Mouse (Mus musculus): ENCODE measurements around the gene Mturn.

The Mturn gene

DNA sequence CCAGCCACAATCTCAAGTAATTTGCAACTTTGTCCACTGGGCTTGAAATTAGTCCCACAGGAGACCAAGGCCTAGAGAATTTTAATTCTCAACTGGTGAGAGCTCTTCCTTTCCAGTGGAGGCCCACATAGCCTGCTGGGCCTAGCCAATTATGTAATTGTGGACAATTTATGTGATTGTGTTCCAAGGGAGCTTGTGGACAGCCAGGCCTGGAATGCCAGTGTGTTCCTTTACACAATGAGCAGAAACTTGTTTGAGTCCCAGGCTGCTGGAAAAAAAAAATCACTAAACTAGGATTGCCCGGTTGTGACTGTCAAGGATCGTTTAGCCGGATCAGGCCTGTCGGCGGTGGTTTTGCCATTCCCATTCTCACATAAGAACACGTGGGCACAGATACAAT, 11.9 kb downstream of the Mturn start:
- no peak for DNase-seq (ENCODE audit: low spot score in 2 of 2)

GRCm38 (mm10) chr6:54698691-54699476, 17.5 kb downstream of the Mturn start:
- no peak for DNase-seq (ENCODE audit: low spot score in 2 of 2)

GRCm38 (mm10) chr6:54699477-54700056, 18.1 kb downstream of the Mturn start:
- DNase-seq (ENCODE audit: low spot score in 2 of 2) = peak; percentile 67 to 74

DNA sequence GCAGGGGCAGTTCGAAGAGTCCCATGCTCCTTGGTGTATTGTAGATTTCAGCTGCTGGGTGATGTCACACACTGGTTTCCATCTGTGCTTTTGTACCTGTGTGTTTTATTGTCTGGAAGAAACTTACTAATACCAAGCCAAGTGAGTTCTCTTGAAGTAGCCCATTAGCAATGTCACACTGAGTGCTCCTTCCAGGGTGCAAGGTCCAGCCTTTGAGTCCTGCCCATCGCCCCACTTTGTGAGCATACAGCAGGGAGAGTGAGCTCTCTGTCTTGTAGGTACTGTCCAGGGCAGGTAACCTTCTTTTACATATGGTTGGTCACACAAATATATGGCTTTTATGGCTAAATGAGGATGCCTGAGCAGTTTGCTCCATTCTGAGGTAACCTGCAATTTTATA, 19.1 kb downstream of the Mturn start:
- no peak for DNase-seq (ENCODE audit: low spot score in 2 of 2)

DNA sequence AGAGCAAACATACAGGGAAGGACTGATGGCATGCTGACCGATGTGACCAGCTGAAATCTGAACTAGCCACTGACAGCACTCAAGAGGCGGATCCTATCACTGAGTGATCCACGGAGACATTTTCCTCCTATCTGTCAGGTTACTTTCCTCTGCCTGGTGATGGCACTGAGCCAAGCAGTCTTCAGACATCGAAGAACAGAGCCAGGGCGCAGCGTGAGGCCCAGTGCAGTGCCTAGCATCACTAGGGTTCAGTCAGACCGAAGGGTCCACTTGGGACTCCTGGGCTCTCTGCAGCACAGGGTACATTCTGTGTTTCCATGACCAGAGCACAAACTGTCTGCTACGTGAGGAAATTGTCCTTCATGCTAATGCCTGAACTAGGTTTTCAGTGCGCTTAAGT, 20.5 kb downstream of the Mturn start:
- DNase-seq (ENCODE audit: low spot score in 2 of 2) = no peak

GRCm38 (mm10) chr6:54703633-54704538, 22.5 kb downstream of the Mturn start:
- DNase-seq (ENCODE audit: low spot score in 2 of 2) = no peak

GRCm38 (mm10) chr6:54704539-54704845, 23.1 kb downstream of the Mturn start:
- DNase-seq (ENCODE audit: low spot score in 2 of 2) = no peak

DNA sequence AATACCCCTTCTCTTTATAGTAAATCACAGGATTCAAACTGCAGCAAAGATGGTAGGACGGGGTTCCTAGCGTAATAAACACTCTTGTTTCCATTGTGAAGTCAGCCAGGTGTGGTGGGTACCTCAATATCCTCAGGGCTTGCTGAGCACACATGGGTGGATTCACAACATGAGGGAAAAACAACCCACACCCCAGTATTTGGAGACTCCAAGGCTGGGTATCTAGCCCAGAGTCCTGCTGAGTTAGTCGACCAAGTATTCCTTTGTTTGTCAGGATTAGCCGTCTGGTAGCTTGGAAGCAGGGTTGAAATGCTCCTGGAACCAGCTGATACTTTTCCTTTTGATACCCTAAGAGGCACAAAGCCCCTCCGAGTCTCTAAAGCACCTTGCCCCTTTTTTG, 23.4 kb downstream of the Mturn start:
- no peak for DNase-seq (ENCODE audit: low spot score in 2 of 2)

- DNase-seq (ENCODE audit: low spot score in 2 of 2) = no peak
Observed at GRCm38 (mm10) chr6:54705387-54705909, 24.0 kb downstream of the Mturn start.

GRCm38 (mm10) chr6:54706099-54706498, 24.7 kb downstream of the Mturn start:
- no peak for DNase-seq (ENCODE audit: low spot score in 2 of 2)

GRCm38 (mm10) chr6:54706611-54707172, 25.3 kb downstream of the Mturn start:
- DNase-seq (ENCODE audit: low spot score in 2 of 2) = no peak

- DNase-seq (ENCODE audit: low spot score in 2 of 2) = no peak
Observed at GRCm38 (mm10) chr6:54708646-54709045, 27.2 kb downstream of the Mturn start.

GRCm38 (mm10) chr6:54715697-54716096, 34.3 kb downstream of the Mturn start:
- no peak for DNase-seq (ENCODE audit: low spot score in 2 of 2)

DNA sequence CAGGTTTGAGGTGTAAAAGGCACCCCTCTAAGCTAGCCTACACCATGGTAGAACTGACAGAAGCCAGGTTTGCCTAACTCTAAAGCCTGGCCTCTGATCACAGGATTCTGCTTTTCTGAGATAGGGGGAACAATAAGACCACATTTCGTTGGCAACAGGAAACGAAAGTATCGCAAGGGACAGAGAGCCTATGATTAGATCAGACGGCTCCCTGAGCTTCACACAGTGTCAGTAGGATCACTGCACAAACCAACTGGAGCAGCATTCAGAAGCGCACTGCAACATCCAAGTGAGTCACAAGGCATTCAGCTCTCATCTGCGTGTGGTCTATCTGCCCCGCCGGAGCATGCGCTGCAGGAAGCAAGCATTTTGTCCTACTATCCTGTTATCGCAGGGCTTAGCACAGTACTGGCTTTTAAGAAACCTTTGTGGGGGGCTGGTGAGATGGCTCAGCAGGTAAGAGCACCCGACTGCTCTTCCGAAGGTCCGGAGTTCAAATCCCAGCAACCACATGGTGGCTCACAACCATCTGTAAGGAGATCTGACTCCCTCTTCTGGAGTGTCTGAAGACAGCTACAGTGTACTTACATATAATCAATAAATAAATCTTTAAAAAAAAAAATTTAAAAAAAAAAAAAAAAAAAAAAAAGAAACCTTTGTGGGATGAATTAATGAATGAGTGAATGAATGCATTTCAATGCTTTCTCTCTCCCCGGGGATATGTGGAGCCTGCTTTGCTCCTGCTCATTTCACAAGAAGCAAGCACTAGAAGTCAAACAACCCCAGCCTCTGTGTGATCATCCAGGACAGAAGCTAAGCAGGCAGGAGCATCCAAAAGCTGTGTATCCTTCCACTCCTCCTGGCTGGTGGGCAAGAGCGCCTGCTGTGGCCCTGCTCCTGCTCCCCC, 37.6 kb downstream of the Mturn start:
- DNase-seq (ENCODE audit: low spot score in 2 of 2) = no peak

GRCm38 (mm10) chr6:54719686-54720310, 38.4 kb downstream of the Mturn start:
- no peak for DNase-seq (ENCODE audit: low spot score in 2 of 2)

DNA sequence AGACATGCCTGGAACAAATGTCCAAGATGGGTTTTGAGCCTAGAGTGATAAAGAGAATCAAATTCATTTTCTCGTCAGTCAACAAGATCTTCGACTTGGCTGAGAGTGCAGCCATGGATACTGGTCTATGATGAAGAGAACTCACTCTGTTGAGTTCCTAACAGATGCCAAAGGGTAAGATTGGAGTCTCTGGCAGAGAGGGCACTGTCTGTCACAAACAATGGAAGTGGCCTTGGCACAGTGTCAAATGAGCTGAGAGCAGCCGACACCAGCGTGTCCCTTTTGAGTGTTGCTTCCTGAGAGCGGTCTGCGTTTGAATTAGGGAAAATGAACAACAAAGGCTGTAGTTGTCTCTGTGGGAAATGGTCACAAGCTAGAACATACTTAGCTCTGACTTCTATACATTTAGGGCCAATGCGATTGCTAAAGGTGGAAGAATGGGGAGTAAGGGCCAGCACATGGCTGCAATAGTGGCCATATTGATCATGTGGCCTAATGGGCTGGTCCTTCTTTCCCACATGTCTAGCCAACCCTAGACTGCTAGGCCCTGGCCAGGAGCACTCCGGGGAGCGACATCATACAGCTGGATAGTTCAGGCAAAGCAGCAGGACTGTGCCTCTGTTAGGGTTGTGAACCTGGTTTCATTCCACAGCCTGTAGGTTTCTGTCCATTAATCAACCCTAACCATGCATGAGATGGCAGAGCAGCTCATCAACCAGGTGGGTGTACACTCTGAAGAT, 39.3 kb downstream of the Mturn start:
- DNase-seq (ENCODE audit: low spot score in 2 of 2) = no peak

- no peak for DNase-seq (ENCODE audit: low spot score in 2 of 2)
Observed at GRCm38 (mm10) chr6:54721252-54721635, 39.8 kb downstream of the Mturn start.

- DNase-seq (ENCODE audit: low spot score in 2 of 2) = no peak
Observed at GRCm38 (mm10) chr6:54726309-54726708, 44.9 kb downstream of the Mturn start.

DNA sequence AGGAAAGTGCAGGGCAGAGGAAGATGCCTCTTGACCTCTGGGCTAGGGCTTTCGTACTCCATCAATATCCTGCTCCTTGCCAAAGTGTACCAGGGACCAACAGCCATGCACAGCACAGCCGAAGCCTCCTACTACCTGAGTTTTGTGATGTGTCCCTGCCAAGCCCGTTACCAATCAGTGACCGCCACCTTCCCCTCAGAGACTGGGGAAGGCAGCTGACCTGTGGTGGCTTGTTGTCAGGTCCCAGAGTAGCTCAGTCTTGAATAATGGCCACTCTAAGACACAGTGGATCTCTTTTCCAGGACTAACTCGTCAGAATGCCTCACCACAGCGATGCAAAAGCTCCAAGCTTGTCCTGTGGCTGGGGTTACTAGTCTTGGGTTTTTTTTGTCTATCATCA, 45.4 kb downstream of the Mturn start:
- no peak for DNase-seq (ENCODE audit: low spot score in 2 of 2)

DNA sequence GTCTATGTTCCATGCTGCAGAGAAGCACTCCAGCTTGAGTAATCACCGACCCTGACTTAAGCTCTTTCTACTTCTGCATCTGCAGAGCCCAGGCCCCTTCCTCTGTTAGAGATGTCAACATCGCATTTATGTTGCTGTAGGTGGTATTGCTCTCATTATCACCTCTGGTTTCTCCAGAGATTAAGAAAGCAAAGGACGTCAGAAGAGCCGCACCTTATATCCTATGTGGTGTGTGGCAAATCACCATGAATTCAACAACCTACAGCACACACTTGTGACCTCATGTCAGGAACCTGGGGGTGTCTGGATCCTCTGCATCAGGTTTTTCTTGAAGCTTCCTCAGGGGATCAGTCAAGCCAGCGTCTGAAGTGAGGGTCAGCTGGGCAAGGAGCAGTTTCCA, 46.0 kb downstream of the Mturn start:
- no peak for DNase-seq (ENCODE audit: low spot score in 2 of 2)
